Mouse (Mus musculus): ENCODE data around the gene Wdr20rt.

DNA sequence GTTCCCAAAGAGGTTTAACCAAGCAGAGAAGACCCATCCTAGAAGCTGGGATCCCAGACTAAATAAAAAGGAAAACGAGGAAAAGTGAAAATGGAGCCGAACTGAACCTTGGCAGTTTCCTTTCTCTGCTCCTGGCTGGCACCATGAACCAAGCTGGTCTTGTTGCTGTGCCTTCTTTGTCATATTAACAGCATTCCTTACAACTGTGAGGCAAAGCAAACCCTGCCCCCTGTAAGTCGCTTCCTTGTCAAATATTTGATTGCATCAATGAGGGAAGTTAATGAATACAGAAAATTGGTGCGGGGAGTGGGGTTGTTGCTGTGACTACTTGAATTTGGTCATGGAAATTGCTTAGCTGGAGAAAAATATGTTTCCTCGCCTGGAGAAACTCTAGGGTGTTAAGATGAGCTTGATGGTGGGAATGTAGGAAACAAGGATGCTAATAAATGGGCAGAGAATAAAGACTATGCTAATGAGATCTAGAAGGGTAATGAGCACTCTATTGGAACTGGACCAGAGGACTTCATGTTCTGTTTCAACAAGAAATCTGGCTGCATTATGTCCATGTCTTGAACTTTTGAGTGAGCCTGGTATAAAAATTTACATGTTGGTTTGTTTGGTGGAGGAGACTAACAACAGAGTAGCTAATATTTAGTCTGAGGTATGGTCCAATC is 43.1 kb downstream of the Wdr20rt start:
- TF ChIP-seq POLR2A (IDR thresholded peaks at IDR 0.05; ENCODE audit: insufficient read depth, low read depth, low read length) (no peak), CTCF (IDR thresholded peaks at IDR 0.05) (no peak)

All from heart, adult 2 months (tissue).